Mouse (Mus musculus) hematopoietic stem cell, adult 5-6 weeks (primary cell): Measurements from ENCODE around the gene Glod5. TPM values are rescaled to one million over a fixed set of nuclear protein-coding genes. Genes with fewer than 3 reads are reported as not detected.

ENCODE experiments used
- ATAC-seq, 2 experiments: fragments of 125-278 bp in 1 of 2; replicated peaks in 1 of 2; 2 replicates each; pipeline ENCODE4 v1.8.0; 2016 to 2017; ENCODE audit warnings: inconsistent platforms in 2 of 2, mild to moderate bottlenecking in 2 of 2, moderate number of reproducible peaks in 2 of 2, low read depth in 1 of 2, moderate TSS enrichment in 1 of 2; ENCODE audit not compliant: low FRiP score in 2 of 2, poor library complexity in 2 of 2, severe bottlenecking in 2 of 2, insufficient read depth in 1 of 2, low TSS enrichment in 1 of 2
- total RNA-seq: library from RNA; stranded (forward); fragments of 172-1452, 232-1000 nt; gene quantifications from 2 replicates; pipeline ENCODE4 v1.2.3, GENCODE M21; 2017

Gene Glod5
- total RNA-seq, 1 experiment from 2014 or later: not detected

- ATAC-seq: no peak
Observed at GRCm38 (mm10) chrX:7981368-7981767, 36.9 kb downstream of the Glod5 start.

GRCm38 (mm10) chrX:7977892-7978291 lies 40.4 kb downstream of the Glod5 start, which contains the start of gene Gata1:
Gene Gata1 (minus strand): TSS chrX:7978071.
- ATAC-seq: no peak

- ATAC-seq: peak in 1 of 2 experiments; percentile 53; a peak in 1 of 4 replicates
Observed at GRCm38 (mm10) chrX:7971292-7971691, 47.0 kb downstream of the Glod5 start.

GRCm38 (mm10) chrX:7968899-7969298 lies 49.4 kb downstream of the Glod5 start:
- ATAC-seq: no peak

GRCm38 (mm10) chrX:7968226-7968625 lies 50.1 kb downstream of the Glod5 start:
- ATAC-seq: no peak

- ATAC-seq: no peak
Observed at GRCm38 (mm10) chrX:7967596-7968201, 50.6 kb downstream of the Glod5 start.

- ATAC-seq: no peak
Observed at GRCm38 (mm10) chrX:7966161-7966560, 52.1 kb downstream of the Glod5 start.

GRCm38 (mm10) chrX:7963829-7964626 lies 54.3 kb downstream of the Glod5 start:
- 0 out of 4 replicates have a peak, but pooled peaks of 1 of the 2 experiments have one; percentile 17 for ATAC-seq

GRCm38 (mm10) chrX:7958868-7959267 lies 59.4 kb downstream of the Glod5 start:
- ATAC-seq: no peak

Other genes with a start within 250 kb of the Glod5 start
- 48.4 TPM in 2 replicates for gene Gripap1, start 228.7 kb downstream of the Glod5 start, total RNA-seq
- gene Kcnd1, start 196.2 kb downstream of the Glod5 start, total RNA-seq: 0.63 and 2.1 TPM in 2 replicates
- gene Otud5, start 177.1 kb downstream of the Glod5 start, total RNA-seq: 73.7 and 89.4 TPM in 2 replicates
- 3.1 and 7.8 TPM in 2 replicates for gene Pim2, start 140.2 kb downstream of the Glod5 start, total RNA-seq
- 17.2 and 25.7 TPM in 2 replicates for gene Slc35a2, start 134.5 kb downstream of the Glod5 start, total RNA-seq
- 167 and 186 TPM in 2 replicates for gene Pqbp1, start 119.2 kb downstream of the Glod5 start, total RNA-seq
- gene Timm17b, start 119.1 kb downstream of the Glod5 start, total RNA-seq: 39.3 and 51.9 TPM in 2 replicates
- gene Gm10491, start 110.7 kb downstream of the Glod5 start, total RNA-seq: not detected in 2 replicates
- gene Gm10490, start 109.0 kb downstream of the Glod5 start, total RNA-seq: 1.2 TPM in 1 of 2 replicates, not detected in the other
- gene Pcsk1n, start 98.7 kb downstream of the Glod5 start, total RNA-seq: not detected in 2 replicates
- not detected in 2 replicates for gene Eras, start 89.9 kb downstream of the Glod5 start, total RNA-seq
- 10.0 and 32.9 TPM in 2 replicates for gene Hdac6, start 70.6 kb downstream of the Glod5 start, total RNA-seq
- 8.6 and 19.1 TPM in 2 replicates for gene Gata1, start 40.4 kb downstream of the Glod5 start, total RNA-seq
- gene Suv39h1, start 56.3 kb upstream of the Glod5 start, total RNA-seq: 51.2 and 65.4 TPM in 2 replicates
- 97.1 and 98.4 TPM in 2 replicates for gene Was, start 72.0 kb upstream of the Glod5 start, total RNA-seq
- gene Wdr13, start 114.4 kb upstream of the Glod5 start, total RNA-seq: 41.6 and 44.4 TPM in 2 replicates
- gene Rbm3, start 127.4 kb upstream of the Glod5 start, total RNA-seq: 1,086 and 1,580 TPM in 2 replicates
- 7.8 and 8.2 TPM in 2 replicates for gene Tbc1d25, start 157.7 kb upstream of the Glod5 start, total RNA-seq
- gene Ebp, start 175.0 kb upstream of the Glod5 start, total RNA-seq: 59.0 and 60.6 TPM in 2 replicates
- 1.0 and 2.6 TPM in 2 replicates for gene Porcn, start 188.0 kb upstream of the Glod5 start, total RNA-seq
- gene Ftsj1, start 233.9 kb upstream of the Glod5 start, total RNA-seq: 17.3 and 25.9 TPM in 2 replicates